Mouse (Mus musculus) CD4-positive, CD25-positive, alpha-beta regulatory T cell, adult 2 months (primary cell): Measurements from ENCODE around the gene Dcaf11.

Source experiments
- DNase-seq: peaks from one replicate; pipeline ENCODE4 v3.0.0-alpha.2; 2012; ENCODE audit warnings: low read depth, low spot score

Gene Dcaf11

DNA sequence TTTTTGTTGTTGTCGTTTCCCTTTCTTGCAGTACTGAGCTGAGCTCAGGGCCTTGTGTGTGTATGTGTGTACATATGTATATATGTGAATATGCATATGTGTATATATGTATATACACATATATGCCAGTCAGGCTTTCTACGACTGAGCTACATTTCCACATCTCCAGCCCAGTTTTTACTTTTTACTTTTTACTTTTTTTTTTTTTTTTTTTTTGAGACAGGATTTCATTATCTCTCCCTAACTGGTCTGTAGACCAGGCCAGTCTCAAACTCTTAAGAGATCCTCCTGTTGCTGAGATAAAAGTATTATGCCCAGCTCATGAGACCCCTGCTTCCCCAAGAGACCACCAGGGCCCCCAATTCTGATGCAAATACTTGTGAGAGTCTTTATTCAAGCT, 57.0 kb downstream of the Dcaf11 start:
- no peak for DNase-seq

DNA sequence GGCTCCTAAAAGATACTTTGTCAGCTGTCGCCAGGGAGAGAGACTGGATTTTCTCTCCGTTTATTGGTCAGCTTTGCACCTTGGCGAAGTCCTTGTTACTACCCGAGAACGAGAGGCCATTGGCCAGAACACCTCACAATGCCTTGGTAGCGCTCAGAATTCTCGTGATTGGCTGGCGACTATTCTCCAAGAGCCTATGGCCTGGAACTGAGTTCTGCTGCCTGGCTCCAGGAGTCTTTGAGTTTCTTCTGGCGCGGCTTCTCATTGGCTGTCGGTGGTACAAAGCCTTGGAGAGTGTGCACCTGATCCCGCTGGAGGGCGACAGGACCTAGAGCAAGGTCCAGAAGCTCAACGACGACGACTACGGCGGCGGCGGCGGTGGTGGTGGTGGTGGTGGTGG, 58.0 kb downstream of the Dcaf11 start, which contains the start of gene Rec8:
TSS of gene Rec8 (plus strand) at position 216 of the 400 bp plus-strand sequence.
- DNase-seq: peak; percentile 72

DNA sequence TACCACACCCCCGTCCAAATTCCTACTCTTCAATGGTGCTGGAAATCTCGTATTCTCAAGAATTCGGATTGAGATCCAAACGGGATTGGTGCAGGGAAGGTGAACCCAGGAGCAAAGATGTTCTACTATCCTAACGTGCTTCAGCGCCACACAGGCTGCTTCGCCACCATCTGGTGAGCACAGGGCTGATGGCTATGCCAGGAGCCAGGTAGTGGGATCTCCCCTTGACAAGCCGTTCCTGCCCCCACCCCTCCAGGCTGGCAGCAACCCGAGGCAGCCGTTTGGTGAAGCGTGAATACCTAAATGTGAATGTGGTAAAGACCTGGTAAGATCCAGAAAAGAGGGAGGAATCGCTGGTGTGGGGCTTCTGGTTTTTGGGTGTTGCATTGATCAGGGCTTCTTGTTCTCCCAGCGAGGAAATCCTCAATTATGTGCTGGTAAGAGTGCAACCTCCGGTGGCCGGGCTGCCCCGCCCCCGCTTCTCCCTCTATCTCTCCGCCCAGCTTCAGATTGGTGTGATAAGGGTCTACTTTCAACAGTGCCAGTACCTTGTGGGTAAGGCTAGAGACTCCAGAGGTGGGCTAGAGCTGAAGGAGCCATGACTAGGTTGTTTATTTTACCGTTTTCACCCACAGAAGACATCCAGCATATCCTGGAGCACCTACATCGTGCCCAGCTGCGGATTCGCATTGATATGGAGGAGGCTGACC, 58.8 kb downstream of the Dcaf11 start:
- peak; percentile 33 for DNase-seq
